Mouse (Mus musculus) MN1 (cell line): ENCODE measurements around the gene Rint1.
"Not testable (repeated sequence)": the region's sequence is repeated elsewhere in the genome, so short reads cannot be mapped to it uniquely, and the experiment has no call there.

Experiments used
- DNase-seq: peaks from one replicate; pipeline ENCODE4 v3.0.0-alpha.2; 2016; ENCODE audit warnings: low spot score

Rint1 gene

GRCm38 (mm10) chr5:23826321-23827004, 39.0 kb downstream of the Rint1 start:
- peak; percentile 14 for DNase-seq

GRCm38 (mm10) chr5:23830897-23831752, 43.6 kb downstream of the Rint1 start:
- no peak for DNase-seq

GRCm38 (mm10) chr5:23835691-23836090, 48.2 kb downstream of the Rint1 start:
- DNase-seq: not testable (repeated sequence)

GRCm38 (mm10) chr5:23838158-23838557, 50.6 kb downstream of the Rint1 start:
- DNase-seq: no peak

- peak; percentile 95 for DNase-seq
Observed at GRCm38 (mm10) chr5:23843674-23844530, 56.4 kb downstream of the Rint1 start, which contains the start of gene Tomm7. Gene Tomm7 (minus strand): TSS chr5:23844161.

- peak; percentile 44 for DNase-seq
Observed at GRCm38 (mm10) chr5:23844531-23844841, 57.0 kb downstream of the Rint1 start.

GRCm38 (mm10) chr5:23845141-23845540, 57.6 kb downstream of the Rint1 start:
- no peak for DNase-seq

GRCm38 (mm10) chr5:23850345-23851159, 63.0 kb downstream of the Rint1 start:
- peak; percentile 80 for DNase-seq

GRCm38 (mm10) chr5:23851160-23851555, 63.6 kb downstream of the Rint1 start:
- DNase-seq: peak; percentile 18

GRCm38 (mm10) chr5:23852916-23853315, 65.4 kb downstream of the Rint1 start:
- not testable (repeated sequence) for DNase-seq

- DNase-seq: no peak
Observed at GRCm38 (mm10) chr5:23855484-23855883, 68.0 kb downstream of the Rint1 start.

- no peak for DNase-seq
Observed at GRCm38 (mm10) chr5:23856164-23856563, 68.7 kb downstream of the Rint1 start.

- DNase-seq: no peak
Observed at GRCm38 (mm10) chr5:23857189-23857588, 69.7 kb downstream of the Rint1 start.

- no peak for DNase-seq
Observed at GRCm38 (mm10) chr5:23858001-23858400, 70.5 kb downstream of the Rint1 start.

GRCm38 (mm10) chr5:23858643-23859042, 71.1 kb downstream of the Rint1 start:
- DNase-seq: no peak

- DNase-seq: no peak
Observed at GRCm38 (mm10) chr5:23859087-23859718, 71.7 kb downstream of the Rint1 start.

- no peak for DNase-seq
Observed at GRCm38 (mm10) chr5:23859896-23860295, 72.4 kb downstream of the Rint1 start.

- no peak for DNase-seq
Observed at GRCm38 (mm10) chr5:23861721-23862120, 74.2 kb downstream of the Rint1 start.

- peak; percentile 26 for DNase-seq
Observed at GRCm38 (mm10) chr5:23862291-23862690, 74.8 kb downstream of the Rint1 start.

GRCm38 (mm10) chr5:23863166-23864053, 75.9 kb downstream of the Rint1 start:
- no peak for DNase-seq
